Mouse (Mus musculus) heart, embryonic 16.5 days (tissue): ENCODE measurements at regions not wholly inside any gene's neighbourhood (a gene's known extent, or its start where the extent isn't known, plus 50 kb on each side); places are given as distances from the start of the nearest gene placed in this dataset.

ENCODE experiments used
- ATAC-seq: fragments of 200-750 bp; cut with Nextera tagmentation; replicated peaks from 2 replicates; pipeline ENCODE4 v1.8.0; 2017; ENCODE audit warnings: moderate number of reproducible peaks; ENCODE audit not compliant: insufficient read depth, low FRiP score; ENCODE audit errors: extremely low read depth
- H3K27ac ChIP-seq: fragments of 300-500 bp; sonication (generic); 2 replicates; pipeline ENCODE4 v1.5.1; 2014; ENCODE audit warnings: mild to moderate bottlenecking, low read length, control low read depth, moderate library complexity
- H3K27me3 ChIP-seq: fragments of 300-500 bp; sonication (generic); 2 replicates; pipeline ENCODE4 v1.6.1; 2014; ENCODE audit warnings: low read length, mixed read lengths; ENCODE audit not compliant: control insufficient read depth, insufficient read depth
- H3K36me3 ChIP-seq: fragments of 300-500 bp; sonication (generic); 2 replicates; pipeline ENCODE4 v1.6.1; 2014; ENCODE audit not compliant: control insufficient read depth, insufficient read depth
- H3K4me1 ChIP-seq: fragments of 300-500 bp; sonication (generic); 2 replicates; pipeline ENCODE4 v1.6.1; 2014; ENCODE audit warnings: low read length, mixed read lengths; ENCODE audit not compliant: control insufficient read depth, insufficient read depth
- H3K4me2 ChIP-seq: fragments of 300-500 bp; sonication (generic); 2 replicates; pipeline ENCODE4 v1.6.1; 2014; ENCODE audit warnings: low read depth, mild to moderate bottlenecking, control low read depth, low read length
- H3K4me3 ChIP-seq: fragments of 300-500 bp; sonication (generic); 2 replicates; pipeline ENCODE4 v1.5.1; 2014; ENCODE audit warnings: mild to moderate bottlenecking, control low read depth, low read length
- H3K9ac ChIP-seq: fragments of 300-500 bp; sonication (generic); 2 replicates; pipeline ENCODE4 v1.6.1; 2014; ENCODE audit warnings: low read length, control low read depth
- H3K9me3 ChIP-seq: fragments of 300-500 bp; sonication (generic); replicated peaks from 2 replicates; pipeline ENCODE4 v1.6.1; 2016; ENCODE audit warnings: low read length; ENCODE audit not compliant: control insufficient read depth
- WGBS: fragments of 180-500 bp; shearing (Covaris S2); extraction: QIAGEN DNeasy Blood & Tissue Kit; methylation state at CpG from one replicate; pipeline ENCODE4 v1.1.7; 2014; 5-methylcytosine and 5-hydroxymethylcytosine counted together

DNA sequence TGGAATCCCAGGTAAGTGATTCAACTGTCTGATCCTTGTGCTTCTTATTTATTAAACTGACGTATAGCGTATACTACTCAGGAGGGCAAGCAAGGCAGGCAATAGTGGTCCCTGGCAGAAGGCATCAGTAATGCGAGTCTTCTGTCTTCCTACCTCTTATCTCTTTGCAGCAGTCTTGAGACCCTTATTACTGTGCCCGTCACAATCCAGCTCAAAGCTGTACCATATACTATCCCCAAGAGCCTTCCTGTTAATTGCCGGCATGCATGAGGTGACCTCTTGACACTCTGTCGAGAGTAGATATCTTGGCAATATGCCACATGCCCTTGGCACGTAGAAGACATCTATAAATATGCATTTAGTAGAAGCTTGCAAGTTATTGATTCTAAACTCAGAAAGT is 126.0 kb upstream of the Hs6st1 start:
- Histone ChIP-seq H3K9me3 (no peaks in the 10 kb centered on the region), H3K4me2 (peak overlapping the region; percentile 19; the same call in 1 of the 2 replicates), H3K27me3 (no peaks in the 10 kb centered on the region), H3K4me3 (no peak overlapping the region), H3K36me3 (no peaks in the 10 kb centered on the region), H3K4me1 (peaks cover 29% of the 10 kb centered on the region), H3K9ac (no peak overlapping the region), H3K27ac (peak overlapping the region; percentile 78)
- 0 out of 2 replicates have a peak, but pooled peaks have one; percentile 20 for ATAC-seq
- 34% methylated on average over 7 of the region's 7 CpGs for WGBS

- H3K27ac ChIP-seq = no peak overlapping the region
- no peaks in the 10 kb centered on the region for H3K27me3 ChIP-seq
- WGBS = 84% methylated on average over 7 of the region's 7 CpGs
- ATAC-seq = no peak
- peaks cover 29% of the 10 kb centered on the region for H3K4me1 ChIP-seq
- H3K4me3 ChIP-seq = no peak overlapping the region
- no peaks in the 10 kb centered on the region for H3K36me3 ChIP-seq
- H3K9ac ChIP-seq = no peak overlapping the region
- H3K4me2 ChIP-seq = no peak overlapping the region
- no peaks in the 10 kb centered on the region for H3K9me3 ChIP-seq
These were observed 124.4 kb upstream of the Hs6st1 start for GRCm38 (mm10) chr1:35943800-35944199.

DNA sequence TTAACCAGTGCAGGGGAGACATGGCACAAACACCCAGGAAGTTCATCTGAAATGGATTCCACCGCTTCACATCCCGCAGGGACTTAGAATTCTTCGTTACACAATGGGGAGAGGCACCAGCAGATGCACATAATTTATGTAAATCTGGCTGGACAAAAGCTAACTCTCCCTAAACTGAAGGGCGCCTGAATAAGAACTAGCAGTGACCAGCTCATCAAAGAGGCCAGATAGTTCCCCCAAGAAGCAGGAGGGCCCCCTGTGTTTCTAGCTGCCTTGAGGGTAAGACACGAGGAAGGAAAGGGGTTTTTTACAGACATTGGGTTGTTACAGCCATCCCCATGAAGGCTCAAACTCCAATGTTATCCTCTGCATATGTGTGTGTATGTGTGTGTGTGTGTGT is 123.8 kb upstream of the Hs6st1 start:
- 80% methylated on average over 5 of the region's 5 CpGs for WGBS
- H3K9me3 ChIP-seq = no peaks in the 10 kb centered on the region
- H3K27ac ChIP-seq = no peak overlapping the region
- H3K4me2 ChIP-seq = no peak overlapping the region
- no peak for ATAC-seq
- H3K27me3 ChIP-seq = no peaks in the 10 kb centered on the region
- H3K4me1 ChIP-seq = peaks cover 29% of the 10 kb centered on the region
- H3K36me3 ChIP-seq = no peaks in the 10 kb centered on the region
- H3K9ac ChIP-seq = no peak overlapping the region
- H3K4me3 ChIP-seq = no peak overlapping the region

- H3K4me3 ChIP-seq = no peak overlapping the region
- no peak; the same call in 1 of the 2 replicates for ATAC-seq
- H3K9ac ChIP-seq = no peak overlapping the region
- H3K36me3 ChIP-seq = no peaks in the 10 kb centered on the region
- no peaks in the 10 kb centered on the region for H3K27me3 ChIP-seq
- no peaks in the 10 kb centered on the region for H3K9me3 ChIP-seq
- H3K4me1 ChIP-seq = peaks cover 29% of the 10 kb centered on the region
- 0 out of 2 replicates have a peak overlapping the region, but pooled peaks have one; percentile 12 for H3K27ac ChIP-seq
- whole genome bisulfite sequencing = 57% methylated on average over 8 of the region's 8 CpGs
- no peak overlapping the region for H3K4me2 ChIP-seq
These were observed 123.4 kb upstream of the Hs6st1 start for GRCm38 (mm10) chr1:35944849-35945248.

DNA sequence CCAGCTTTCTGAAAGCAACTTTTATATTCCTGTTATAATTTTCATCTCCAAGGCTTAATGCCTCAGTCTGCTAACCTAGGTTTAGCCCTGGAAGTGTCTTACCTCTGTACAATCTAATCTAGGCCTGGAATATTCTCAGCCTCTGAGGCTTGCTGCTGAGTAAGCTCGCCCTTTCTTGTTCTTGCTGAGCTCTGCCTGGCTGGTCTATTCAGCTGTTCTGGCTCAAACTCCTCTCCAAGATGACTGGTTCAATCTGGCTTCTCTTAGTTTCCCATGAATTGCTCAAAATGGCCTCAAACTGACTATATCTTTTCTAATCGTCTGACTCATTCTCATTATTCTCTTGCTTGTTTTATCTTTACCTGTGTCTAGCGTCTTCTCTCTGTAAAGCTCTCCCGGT is 122.6 kb upstream of the Hs6st1 start:
- H3K27me3 ChIP-seq = no peaks in the 10 kb centered on the region

DNA sequence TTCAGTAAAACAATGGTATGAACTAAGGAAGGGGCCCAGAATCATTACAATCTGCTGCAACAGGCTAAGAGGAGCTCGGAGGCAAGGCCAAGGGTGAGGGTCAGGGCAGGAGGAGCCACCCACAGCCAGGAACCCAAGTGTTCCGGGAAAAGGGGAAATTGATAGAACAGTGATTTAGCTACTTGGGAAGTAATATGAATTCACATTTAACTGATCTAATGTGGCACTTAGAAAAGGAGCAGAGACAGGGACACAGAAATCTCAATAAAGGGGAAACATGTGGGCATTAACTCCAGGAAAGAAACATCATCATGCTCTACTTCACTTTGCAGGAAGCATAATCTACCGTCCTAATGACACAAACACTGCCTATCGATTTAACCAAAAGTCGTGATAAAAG is 120.1 kb upstream of the Hs6st1 start:
- Histone ChIP-seq H3K4me3 (no peak overlapping the region), H3K27ac (no peak overlapping the region), H3K4me2 (no peak overlapping the region), H3K4me1 (peaks cover 15% of the 10 kb centered on the region; the same call in 1 of the 2 replicates), H3K27me3 (no peaks in the 10 kb centered on the region), H3K9ac (no peak overlapping the region), H3K36me3 (no peaks in the 10 kb centered on the region), H3K9me3 (peaks cover 3% of the 10 kb centered on the region; the same call in 1 of the 2 replicates)
- 68% methylated on average over 5 of the region's 5 CpGs for WGBS
- ATAC-seq = no peak

More for the DNA sequence above, 122.6 kb upstream of the Hs6st1 start:
- Histone ChIP-seq H3K4me3 (no peak overlapping the region), H3K9ac (no peak overlapping the region), H3K4me1 (peaks cover 27% of the 10 kb centered on the region), H3K27ac (peak overlapping the region; percentile 20; the same call in 1 of the 2 replicates), H3K9me3 (peaks cover under 1% of the 10 kb centered on the region; the same call in 1 of the 2 replicates), H3K36me3 (no peaks in the 10 kb centered on the region), H3K4me2 (no peak overlapping the region)
- WGBS = 74% methylated on average over 4 of the region's 4 CpGs
- ATAC-seq = no peak

DNA sequence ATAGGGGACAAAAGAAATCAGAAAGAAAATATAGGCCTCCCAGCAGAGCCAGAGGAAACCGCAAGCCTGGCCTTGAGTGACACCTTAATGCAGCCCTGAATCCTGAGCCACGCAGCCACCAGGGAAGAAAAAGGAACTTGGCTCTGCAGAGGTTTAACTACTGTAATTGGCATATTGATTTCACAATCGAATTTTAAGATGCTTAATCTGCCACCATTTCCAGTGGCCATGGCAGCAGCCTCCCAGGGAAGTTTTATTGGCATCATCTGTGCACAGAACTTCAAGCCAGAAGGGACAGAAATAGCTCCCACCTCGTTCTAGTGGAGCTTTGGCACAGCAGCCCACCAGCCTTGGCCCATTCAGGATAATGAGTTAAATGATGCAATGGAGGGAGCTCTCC is 117.1 kb upstream of the Hs6st1 start:
- no peak overlapping the region for H3K4me2 ChIP-seq

GRCm38 (mm10) chr1:35953721-35954120 is 114.5 kb upstream of the Hs6st1 start:
- peaks cover 3% of the 10 kb centered on the region; the same call in 1 of the 2 replicates for H3K9me3 ChIP-seq
- ATAC-seq = no peak
- H3K4me2 ChIP-seq = no peak overlapping the region
- no peak overlapping the region for H3K27ac ChIP-seq
- H3K9ac ChIP-seq = no peak overlapping the region
- no peaks in the 10 kb centered on the region for H3K36me3 ChIP-seq
- no peaks in the 10 kb centered on the region for H3K27me3 ChIP-seq
- WGBS = 85% methylated on average over 4 of the region's 4 CpGs
- H3K4me1 ChIP-seq = peaks cover 6% of the 10 kb centered on the region; the same call in 1 of the 2 replicates
- no peak overlapping the region for H3K4me3 ChIP-seq

More for the DNA sequence above, 117.1 kb upstream of the Hs6st1 start:
- H3K27me3 ChIP-seq = no peaks in the 10 kb centered on the region
- H3K9me3 ChIP-seq = peaks cover 3% of the 10 kb centered on the region; the same call in 1 of the 2 replicates
- WGBS = 59% methylated on average over 4 of the region's 4 CpGs
- no peak overlapping the region; the same call in 1 of the 2 replicates for H3K27ac ChIP-seq
- no peaks in the 10 kb centered on the region for H3K36me3 ChIP-seq
- peaks cover 6% of the 10 kb centered on the region; the same call in 1 of the 2 replicates for H3K4me1 ChIP-seq
- no peak; the same call in 1 of the 2 replicates for ATAC-seq
- no peak overlapping the region for H3K4me3 ChIP-seq
- no peak overlapping the region for H3K9ac ChIP-seq

DNA sequence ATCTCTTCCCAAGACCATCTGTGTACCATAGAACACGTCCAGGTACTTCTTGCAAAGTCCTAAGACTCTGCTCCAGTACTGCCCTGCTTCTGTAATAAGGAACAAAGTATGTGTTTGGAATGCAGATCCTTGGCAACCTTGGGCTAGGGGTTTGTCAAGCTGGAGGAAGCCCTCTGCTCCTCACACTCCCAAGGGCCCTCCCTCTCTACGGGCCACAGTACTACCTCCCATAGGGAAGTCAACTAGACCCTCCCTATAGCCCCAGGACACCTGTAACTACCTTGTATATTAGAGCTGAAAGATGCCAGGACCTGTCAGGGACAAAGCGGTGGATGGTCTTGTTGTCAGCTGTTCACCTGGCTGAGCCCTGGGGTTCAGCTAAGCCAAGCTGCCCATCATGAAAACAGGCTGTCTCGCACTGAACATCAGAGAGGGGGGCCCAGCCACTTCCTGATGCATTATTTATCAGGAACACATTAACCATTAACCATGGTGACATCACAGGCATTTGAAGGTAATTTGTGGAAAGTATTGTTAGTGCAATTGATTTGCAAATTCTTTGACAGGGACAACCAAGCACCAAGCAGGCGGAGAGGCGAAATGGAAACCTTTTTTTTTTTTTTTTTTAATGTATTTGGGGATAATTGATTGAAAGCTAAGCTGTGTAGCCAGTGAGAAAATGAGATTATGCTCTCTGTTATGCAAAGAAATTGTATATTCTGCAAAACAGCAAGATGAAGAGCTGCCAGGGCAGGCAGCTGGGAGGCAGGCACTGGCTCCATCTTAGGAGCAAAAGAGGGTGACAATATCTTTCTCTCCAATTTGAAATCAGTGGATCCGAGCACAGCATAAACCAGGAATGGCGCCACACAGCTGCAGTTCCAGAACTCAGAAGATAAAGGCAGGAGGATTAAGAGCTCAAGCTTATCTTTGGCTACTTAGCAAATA is 110.5 kb upstream of the Hs6st1 start:
- no peak for ATAC-seq
- no peak overlapping the region for H3K4me2 ChIP-seq
- no peak overlapping the region for H3K27ac ChIP-seq
- no peaks in the 10 kb centered on the region for H3K27me3 ChIP-seq
- H3K4me1 ChIP-seq = 0 out of 2 replicates have a peak, but pooled peaks cover 2% of the 10 kb centered on the region
- H3K36me3 ChIP-seq = no peaks in the 10 kb centered on the region
- WGBS = 83% methylated on average over 8 of the region's 8 CpGs
- no peak overlapping the region for H3K4me3 ChIP-seq
- H3K9me3 ChIP-seq = no peaks in the 10 kb centered on the region
- H3K9ac ChIP-seq = no peak overlapping the region
